In the genomic region with DNA sequence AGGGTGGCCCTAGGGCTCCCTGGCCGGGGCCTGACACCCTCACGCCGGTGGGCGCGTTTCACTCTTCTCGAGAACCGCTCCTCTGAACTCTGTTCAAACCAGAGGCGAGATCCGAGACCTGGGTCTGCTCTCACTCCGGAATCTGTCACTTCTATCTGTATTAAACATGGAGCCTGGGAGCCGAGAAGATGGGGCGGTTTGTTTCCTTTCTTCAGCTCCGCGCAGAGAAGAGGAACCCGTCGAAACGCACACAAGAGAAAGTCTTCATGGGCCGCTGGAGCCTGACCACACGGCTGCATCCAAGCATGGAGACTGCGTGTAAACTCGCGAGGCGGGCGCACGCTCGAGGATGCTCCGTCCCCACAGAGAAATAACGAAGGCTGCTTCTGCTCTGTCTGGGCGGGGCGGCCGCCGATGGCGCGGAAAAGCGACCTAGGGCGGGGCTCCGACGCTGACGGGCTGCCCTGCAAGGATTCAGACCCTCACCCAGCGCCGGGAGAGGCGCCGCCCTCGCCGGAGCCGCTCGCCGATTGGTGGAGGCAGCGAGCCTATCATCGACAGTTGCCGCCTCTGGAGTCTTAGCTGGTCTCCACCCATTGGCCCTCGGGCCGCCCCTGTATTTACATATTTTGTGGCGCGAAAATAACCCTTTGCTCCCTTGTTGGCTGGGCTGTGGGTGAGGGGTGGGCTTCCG, we compare ENCODE assay signal across 9 mouse cellular contexts. TPM values are rescaled to one million over a fixed set of nuclear protein-coding genes. Genes with fewer than 3 reads are reported as not detected.
DNase-seq lines count a peak whose midpoint lies in the region; ATAC-seq and TF ChIP-seq lines count a peak whose summit lies in the region.
"Had no signal": no experiment of that assay in that cellular context is flagged by ENCODE, and none has a peak within 500 bp of the region (broad histone marks: within the 10 kb centered on the region; RNA-seq: fewer than 3 reads in every experiment).

No protein-coding gene starts in this region.

- no peaks in the 10 kb centered on the region for H3K36me3 ChIP-seq in forebrain, embryonic 13.5 days (ENCODE audit: poor library complexity, severe bottlenecking)
- no peaks in the 10 kb centered on the region for H3K36me3 ChIP-seq in hindbrain, embryonic 16.5 days (ENCODE audit: control insufficient read depth, insufficient read depth, low read length)
- no peaks in the 10 kb centered on the region for H3K36me3 ChIP-seq in liver, embryonic 16.5 days (ENCODE audit: control insufficient read depth, insufficient read depth)
- H3K36me3 ChIP-seq in neural tube, embryonic 13.5 days, result no peaks in the 10 kb centered on the region

- DNase-seq in adrenal gland, adult 2 months, result peak; percentile 46
- DNase-seq in adrenal gland, adult 8-10 months, result no peak
- peak; percentile 99 for DNase-seq in brain, embryonic 14.5 days (ENCODE audit: low read depth)
- DNase-seq in thymus, postnatal 10 days (ENCODE audit: low spot score in 2 of 2), result peak; percentile 96 to 99

- peak; percentile 46; the same call in 1 of the 2 replicates for TF ChIP-seq POLR2A in brain, embryonic 14.5 days (IDR thresholded peaks at IDR 0.05; ENCODE audit: borderline replicate concordance, extremely low read depth, insufficient read depth, insufficient read length, poor library complexity, severe bottlenecking)

- H3K4me1 ChIP-seq in forebrain, embryonic 13.5 days, result peaks cover 20% of the 10 kb centered on the region
- peaks cover 10% of the 10 kb centered on the region for H3K4me1 ChIP-seq in hindbrain, embryonic 16.5 days (ENCODE audit: control insufficient read depth, insufficient read depth, low read depth, low read length)
- H3K4me1 ChIP-seq in liver, embryonic 16.5 days (ENCODE audit: control insufficient read depth, low read depth, low read length), result peaks cover 19% of the 10 kb centered on the region
- H3K4me1 ChIP-seq in neural tube, embryonic 13.5 days (replicated peaks), result peaks cover 20% of the 10 kb centered on the region

- H3K9ac ChIP-seq in forebrain, embryonic 13.5 days, result peak overlapping the region; percentile 72
- H3K9ac ChIP-seq in hindbrain, embryonic 16.5 days (ENCODE audit: low read depth, low read length), result peak overlapping the region; percentile 65
- peak overlapping the region; percentile 79 for H3K9ac ChIP-seq in liver, embryonic 16.5 days (ENCODE audit: low read depth, low read length)
- peak overlapping the region; percentile 75 for H3K9ac ChIP-seq in neural tube, embryonic 13.5 days

- H3K27me3 ChIP-seq in forebrain, embryonic 13.5 days, result no peaks in the 10 kb centered on the region
- peaks cover 3% of the 10 kb centered on the region; the same call in 1 of the 2 replicates for H3K27me3 ChIP-seq in hindbrain, embryonic 16.5 days (replicated peaks; ENCODE audit: control insufficient read depth, insufficient read depth, low read length)
- H3K27me3 ChIP-seq in liver, embryonic 16.5 days (ENCODE audit: control insufficient read depth, insufficient read depth, low read depth, low read length), result no peaks in the 10 kb centered on the region
- H3K27me3 ChIP-seq in neural tube, embryonic 13.5 days, result no peaks in the 10 kb centered on the region

- H3K9me3 ChIP-seq in forebrain, embryonic 13.5 days (replicated peaks), result no peaks in the 10 kb centered on the region
- no peaks in the 10 kb centered on the region for H3K9me3 ChIP-seq in hindbrain, embryonic 16.5 days (ENCODE audit: control insufficient read depth, low read length)
- H3K9me3 ChIP-seq in liver, embryonic 16.5 days (replicated peaks; ENCODE audit: control insufficient read depth, low read length), result no peaks in the 10 kb centered on the region
- no peaks in the 10 kb centered on the region for H3K9me3 ChIP-seq in neural tube, embryonic 13.5 days

- ATAC-seq in forebrain, embryonic 13.5 days, result peak; percentile 95
- ATAC-seq in hindbrain, embryonic 16.5 days, result peak; percentile 94
- ATAC-seq in liver, embryonic 16.5 days (ENCODE audit: low read depth), result peak; percentile 89
- peak; percentile 88 for ATAC-seq in neural tube, embryonic 13.5 days (ENCODE audit: low read depth)

- TF ChIP-seq CTCF in brain, embryonic 14.5 days (IDR thresholded peaks at IDR 0.05; ENCODE audit: borderline replicate concordance, extremely low read depth, insufficient read depth, insufficient read length), result no peak

- peak overlapping the region; percentile 60 for H3K4me3 ChIP-seq in forebrain, embryonic 13.5 days
- H3K4me3 ChIP-seq in hindbrain, embryonic 16.5 days (ENCODE audit: low read length), result peak overlapping the region; percentile 60
- H3K4me3 ChIP-seq in liver, embryonic 16.5 days (ENCODE audit: low read depth, low read length), result peak overlapping the region; percentile 80
- peak overlapping the region; percentile 60 for H3K4me3 ChIP-seq in neural tube, embryonic 13.5 days
- H3K4me3 ChIP-seq: left cerebral cortex, adult 2 months had no signal

- H3K4me2 ChIP-seq in forebrain, embryonic 13.5 days, result peak overlapping the region; percentile 74
- peak overlapping the region; percentile 87 for H3K4me2 ChIP-seq in hindbrain, embryonic 16.5 days (ENCODE audit: low read length)
- peak overlapping the region; percentile 65 for H3K4me2 ChIP-seq in liver, embryonic 16.5 days (ENCODE audit: low read depth, low read length)
- H3K4me2 ChIP-seq in neural tube, embryonic 13.5 days, result peak overlapping the region; percentile 74

- peak overlapping the region; percentile 95 for H3K27ac ChIP-seq in forebrain, embryonic 13.5 days
- peak overlapping the region; percentile 75 for H3K27ac ChIP-seq in hindbrain, embryonic 16.5 days (ENCODE audit: low read depth, low read length)
- peak overlapping the region; percentile 99 for H3K27ac ChIP-seq in liver, embryonic 16.5 days (ENCODE audit: low read length)
- peak overlapping the region; percentile 93 for H3K27ac ChIP-seq in neural tube, embryonic 13.5 days (replicated peaks)
- H3K27ac ChIP-seq: left cerebral cortex, adult 2 months had no signal

- WGBS in forebrain, embryonic 13.5 days, result under 1% methylated on average over 56 of the region's 56 CpGs
- 0% methylated on average over 52 of the region's 56 CpGs for WGBS in hindbrain, embryonic 16.5 days
- WGBS in liver, embryonic 16.5 days (ENCODE audit: insufficient replicate concordance), result under 1% methylated on average over 56 of the region's 56 CpGs
- WGBS in neural tube, embryonic 13.5 days, result under 1% methylated on average over 55 of the region's 56 CpGs

RNA-seq across cellular contexts. Expression of a gene that starts 3.0 kb away (rescaled TPM):
- total RNA-seq in adrenal gland, adult 2 months (2021), result under 1 TPM; 0.17 to 0.20 TPM
- 0.02 TPM in 1 of 2 replicates, not detected in the other for polyA plus RNA-seq in adrenal gland, adult 2 months (2012; rRNA removed)
- total RNA-seq in adrenal gland, adult 8-10 months (2022), result under 1 TPM in 2 of 4 experiments, not detected in 2; 0.05 to 0.12 TPM
- polyA plus RNA-seq in brain, embryonic 14.5 days (2012; rRNA removed), result 22.0 and 22.6 TPM in 2 replicates
- 55.2 and 56.9 TPM in 2 replicates for polyA plus RNA-seq in forebrain, embryonic 13.5 days (2015; fragmentation: Nextera tagmentation; extraction: Ambion mirVana)
- 15.5 and 19.2 TPM in 2 replicates for polyA plus RNA-seq in hindbrain, embryonic 16.5 days (2015; fragmentation: Nextera tagmentation; extraction: Ambion mirVana)
- polyA plus RNA-seq in liver, embryonic 16.5 days (2015; fragmentation: Nextera tagmentation; extraction: Ambion mirVana), result 16.4 and 17.9 TPM in 2 replicates
- 40.9 and 47.2 TPM in 2 replicates for polyA plus RNA-seq in neural tube, embryonic 13.5 days (2015; fragmentation: Nextera tagmentation; extraction: Ambion mirVana)

RNA-seq across cellular contexts. Expression of a gene that starts 46.1 kb away (rescaled TPM):
- total RNA-seq in adrenal gland, adult 2 months (2021), result 10 to 100 TPM; 38.5 to 88.4 TPM
- 15.6 and 17.5 TPM in 2 replicates for polyA plus RNA-seq in adrenal gland, adult 2 months (2012; rRNA removed)
- 10 to 100 TPM; 55.9 to 86.1 (median 66.6) TPM for total RNA-seq in adrenal gland, adult 8-10 months (2022)
- 199 and 246 TPM in 2 replicates for polyA plus RNA-seq in brain, embryonic 14.5 days (2012; rRNA removed)
- polyA plus RNA-seq in forebrain, embryonic 13.5 days (2015; fragmentation: Nextera tagmentation; extraction: Ambion mirVana), result 164 and 177 TPM in 2 replicates
- polyA plus RNA-seq in hindbrain, embryonic 16.5 days (2015; fragmentation: Nextera tagmentation; extraction: Ambion mirVana), result 97.0 and 97.9 TPM in 2 replicates
- 38.0 and 42.4 TPM in 2 replicates for polyA plus RNA-seq in liver, embryonic 16.5 days (2015; fragmentation: Nextera tagmentation; extraction: Ambion mirVana)
- polyA plus RNA-seq in neural tube, embryonic 13.5 days (2015; fragmentation: Nextera tagmentation; extraction: Ambion mirVana), result 140 and 154 TPM in 2 replicates

Comparison
In these comparisons a context has a peak if more than half of its experiments do, and no peak if none do; other contexts are left out.
1. RNA of a gene that starts 3.0 kb away (polyA plus RNA-seq): 55.2 to 56.9 TPM in forebrain, embryonic 13.5 days, 40.9 to 47.2 TPM in neural tube, embryonic 13.5 days, 22.0 to 22.6 TPM in brain, embryonic 14.5 days, 16.4 to 17.9 TPM in liver, embryonic 16.5 days and 15.5 to 19.2 TPM in hindbrain, embryonic 16.5 days; 0.02 TPM in adrenal gland, adult 2 months; every median in the first group is over 10 times any median in the second.
2. Peak in every context shown above with its lines, with median percentiles within 50 percentile points of each other: ATAC-seq, H3K27ac ChIP-seq, H3K4me2 ChIP-seq, H3K4me3 ChIP-seq and H3K9ac ChIP-seq.